Mouse (Mus musculus) gastrocnemius, postnatal 36 days (tissue): ENCODE measurements around the gene Hist1h3d. TPM values are rescaled to one million over a fixed set of nuclear protein-coding genes. Genes with fewer than 3 reads are reported as not detected.

Experiments used
- DNase-seq, 2 experiments: peaks; one replicate each; pipeline ENCODE4 v3.0.0; 2022
- intact Hi-C: fragments of 180-260 bp; cut with DNase I; formaldehyde crosslinking; loops from one replicate; pipeline ENCODE4 v1.15.1; 2025
- microRNA-seq, 2 experiments: library from miRNA; unstranded; fragments of <30 nt; microRNA quantifications; one replicate each; pipeline ENCODE4 v1.2.0; 2021
- total RNA-seq, 2 experiments: library from RNA; stranded (reverse); gene quantifications; 2 replicates each; pipeline ENCODE4 v1.2.3; 2021

The Hist1h3d gene
- total RNA-seq, 2 experiments from 2014 or later: 2.8 to 4.8 TPM

DNA sequence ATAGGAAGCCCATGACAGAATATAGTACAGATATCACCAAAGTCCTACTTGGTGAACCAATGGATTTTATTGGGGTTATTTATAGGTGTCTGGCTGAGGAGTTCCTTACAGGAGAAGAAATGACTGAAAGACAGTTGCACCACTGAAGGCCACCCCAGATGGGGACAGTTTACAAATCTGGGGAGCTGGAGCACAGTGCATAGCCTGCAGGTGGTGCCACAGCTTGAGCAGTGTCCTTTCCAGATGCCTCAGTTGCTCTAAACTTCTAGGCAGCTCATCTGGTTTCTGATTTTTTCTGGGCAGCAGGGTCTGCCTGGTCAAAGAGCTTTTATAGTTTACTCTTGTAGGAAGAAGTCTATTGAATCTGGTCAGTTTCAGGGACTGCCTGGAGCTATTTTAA is 34.3 kb downstream of the Hist1h3d start:
- DNase-seq: no peak

DNA sequence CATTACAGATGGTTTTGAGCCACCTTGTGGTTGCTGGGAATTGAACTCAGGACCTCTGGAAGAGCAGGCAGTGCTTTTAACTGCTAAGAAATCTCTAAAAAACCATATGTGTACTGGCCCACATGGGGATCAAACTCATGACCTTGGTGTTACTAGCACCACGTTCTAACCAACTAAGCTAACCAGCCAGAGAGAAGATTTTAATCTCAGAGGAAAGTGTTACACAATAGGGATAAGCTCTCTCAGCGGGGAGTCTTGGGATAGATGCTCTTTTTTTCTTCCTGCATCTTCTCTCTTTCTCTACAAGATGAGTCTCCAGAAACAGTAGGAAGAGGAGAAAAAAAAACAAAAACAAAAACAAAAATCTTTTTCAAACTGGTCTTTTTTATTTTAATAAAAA is 34.8 kb downstream of the Hist1h3d start:
- intact Hi-C loops: loop anchor here (10.0 kb wide), 1 partner anchor 1786 kb away; no protein-coding TSS in a partner anchor
- no peak for DNase-seq

More for the DNA sequence above, 34.3 kb downstream of the Hist1h3d start:
- intact Hi-C loops: loop anchor here (10.0 kb wide), 1 partner anchor 1785 kb away; no protein-coding TSS in a partner anchor

DNA sequence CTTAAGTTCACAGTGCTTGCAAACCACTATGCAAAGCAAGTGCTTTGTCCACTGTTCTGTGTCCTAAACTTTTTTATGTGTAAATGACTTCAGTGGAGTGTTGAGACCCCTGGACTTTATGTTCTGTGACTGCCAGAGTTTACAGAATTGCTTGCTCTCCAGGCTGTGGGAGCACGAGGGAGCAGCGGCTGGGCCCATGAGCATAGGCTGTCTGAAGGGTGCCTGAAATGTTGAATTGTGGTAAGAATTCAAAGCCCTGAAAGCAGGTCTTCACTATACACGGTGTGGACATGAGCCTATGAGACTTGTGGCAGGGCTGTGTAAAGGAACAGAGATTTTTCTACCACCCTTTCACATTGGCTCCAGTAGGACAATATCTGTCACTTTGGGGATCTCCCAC is 36.1 kb downstream of the Hist1h3d start:
- intact Hi-C loops: loop anchor here (10.0 kb wide), 1 partner anchor 1787 kb away; no protein-coding TSS in a partner anchor
- no peak for DNase-seq

DNA sequence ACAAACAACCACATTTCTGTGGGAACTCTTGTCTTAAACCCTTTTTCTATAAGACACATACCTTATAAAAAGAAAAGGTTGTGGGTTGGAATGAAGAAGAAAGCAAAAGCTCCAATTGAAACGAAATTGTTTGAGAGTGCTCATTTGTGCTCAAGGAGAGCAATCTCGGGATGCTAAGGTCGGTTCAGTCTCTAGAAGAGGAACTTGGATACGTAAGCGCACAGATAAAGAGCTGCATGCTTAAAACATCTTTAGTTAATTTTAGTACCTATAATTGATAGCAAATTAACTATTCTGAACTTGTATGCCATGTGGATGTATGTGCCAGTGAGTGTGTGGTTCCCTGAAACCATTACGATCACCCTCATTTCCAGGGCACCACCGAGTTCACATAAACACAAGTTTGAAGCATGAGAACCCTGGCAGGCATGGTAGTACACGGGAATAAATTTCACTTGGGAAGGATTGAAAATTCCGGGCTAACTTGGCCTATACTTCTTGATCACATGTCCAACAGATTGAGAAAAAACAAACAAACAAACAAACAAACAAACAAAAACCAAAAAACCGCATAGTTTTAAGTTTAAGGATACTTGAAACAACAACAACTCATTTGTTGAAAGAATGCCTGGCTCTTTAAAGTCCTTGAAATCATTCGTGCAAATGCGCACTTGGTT is 44.6 kb downstream of the Hist1h3d start:
- intact Hi-C loops: loop anchor here (5.0 to 10.0 kb wide), 2 partner anchors 77 to 115 kb away; partner anchors contain the start of genes Hist1h1c, Hist1h1t and Hist1h4c
- DNase-seq: no peak

DNA sequence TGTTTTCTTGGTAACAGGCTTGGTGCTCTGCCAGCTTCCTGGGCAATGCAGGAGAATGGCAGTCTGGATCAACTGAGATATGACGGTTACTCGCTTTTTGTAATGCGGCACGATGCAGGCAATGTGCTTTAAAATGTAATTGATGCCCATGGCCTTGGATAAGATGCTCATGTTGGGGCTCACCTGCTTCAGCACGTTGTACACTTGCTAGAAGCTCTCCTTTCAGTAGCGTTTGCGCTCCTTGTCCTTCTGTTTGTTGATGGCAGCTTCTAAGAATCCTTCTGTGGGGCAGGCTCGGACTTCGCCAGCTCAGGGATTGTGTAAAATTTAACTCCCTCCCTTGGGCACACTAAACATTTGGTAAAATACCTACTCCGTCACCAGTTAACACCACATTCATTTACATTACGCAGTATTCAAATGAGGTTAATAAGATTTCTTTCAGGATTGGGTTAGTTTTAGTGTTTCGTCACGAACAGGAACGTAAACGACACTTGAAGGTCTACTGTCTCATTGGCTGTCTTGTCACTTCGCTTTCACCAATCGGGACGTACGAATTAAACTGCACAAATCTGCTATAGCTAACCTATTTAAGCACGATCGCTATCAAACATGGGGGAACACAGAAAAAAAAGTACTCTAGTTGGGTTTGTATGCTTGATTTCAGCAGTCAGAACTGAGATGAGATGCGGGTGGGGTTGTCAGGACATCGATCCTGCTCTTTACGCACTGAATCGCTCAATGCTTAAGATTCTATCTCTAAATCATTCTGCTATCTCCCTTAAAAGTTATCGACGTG is 45.4 kb downstream of the Hist1h3d start, which contains the start of gene Hist1h2be:
Hist1h2be (minus strand) TSS at position 392 of the 799 bp plus-strand sequence.
- intact Hi-C loops: loop anchor here (1.0 to 10.0 kb wide), 3 partner anchors 39 to 114 kb away; partner anchors contain the start of genes Hist1h1c, Hist1h1t and Hist1h4c
- peak; percentile 4 to 53 for DNase-seq

DNA sequence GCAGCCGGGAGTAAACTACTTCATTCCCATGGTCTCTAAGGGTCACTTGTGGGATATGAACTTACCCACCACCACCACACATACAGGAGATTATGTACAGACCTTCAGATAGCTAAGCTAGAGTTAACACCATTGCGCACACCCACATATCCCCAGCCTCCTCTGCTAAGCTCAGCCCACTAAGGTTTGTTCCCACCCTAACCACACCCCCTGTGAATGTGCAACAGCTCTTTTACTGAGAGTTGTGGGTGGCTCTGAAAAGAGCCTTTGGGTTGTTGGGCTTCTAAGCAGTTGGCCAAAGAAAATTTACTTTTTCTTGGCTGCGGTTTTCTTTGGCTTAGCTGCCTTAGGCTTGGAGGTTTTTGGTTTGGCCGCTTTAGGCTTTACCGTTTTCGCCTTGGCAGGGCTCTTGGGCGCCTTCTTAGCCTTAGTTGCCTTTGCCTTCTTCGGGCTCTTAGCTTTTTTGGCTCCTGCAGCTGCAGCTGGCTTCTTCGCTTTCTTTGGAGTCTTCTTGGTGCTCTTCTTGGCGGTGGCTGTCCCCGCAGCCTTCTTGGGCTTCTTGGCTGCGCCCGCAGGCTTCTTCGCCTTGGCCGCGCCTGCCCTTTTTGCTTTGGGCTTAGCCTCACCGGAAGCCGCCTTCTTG is 46.1 kb downstream of the Hist1h3d start:
- intact Hi-C loops: loop anchor here (1.0 to 10.0 kb wide), 3 partner anchors 39 to 113 kb away; partner anchors contain the start of genes Hist1h1c, Hist1h1t and Hist1h4c
- DNase-seq: peak; percentile 34 to 51

DNA sequence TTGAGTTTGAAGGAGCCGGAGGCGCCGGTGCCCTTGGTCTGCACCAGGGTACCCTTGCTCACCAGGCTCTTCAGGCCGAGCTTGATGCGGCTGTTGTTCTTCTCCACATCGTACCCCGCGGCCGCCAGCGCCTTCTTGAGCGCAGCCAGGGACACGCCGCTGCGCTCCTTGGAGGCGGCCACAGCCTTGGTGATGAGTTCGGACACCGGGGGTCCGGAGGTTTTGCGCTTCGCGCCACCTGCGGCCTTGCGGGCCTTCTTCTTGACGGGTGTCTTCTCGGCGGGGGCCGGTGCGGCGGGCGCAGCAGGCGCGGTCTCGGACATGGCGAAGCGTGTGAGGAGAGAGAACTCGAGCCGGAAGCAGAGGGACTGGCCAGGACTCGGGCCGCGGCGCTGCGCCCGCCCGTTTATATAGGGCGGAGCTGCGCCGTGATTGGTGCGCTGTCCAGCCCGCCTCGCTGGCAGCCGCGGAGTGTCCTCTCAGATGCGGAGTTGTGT is 46.7 kb downstream of the Hist1h3d start, which contains the start of gene Hist1h1e:
Hist1h1e (minus strand) TSS at position 384 of the 497 bp plus-strand sequence.
- intact Hi-C loops: loop anchor here (5.0 to 10.0 kb wide), 2 partner anchors 75 to 113 kb away; partner anchors contain the start of genes Hist1h1c, Hist1h1t and Hist1h4c
- DNase-seq: peak; percentile 84 to 85

DNA sequence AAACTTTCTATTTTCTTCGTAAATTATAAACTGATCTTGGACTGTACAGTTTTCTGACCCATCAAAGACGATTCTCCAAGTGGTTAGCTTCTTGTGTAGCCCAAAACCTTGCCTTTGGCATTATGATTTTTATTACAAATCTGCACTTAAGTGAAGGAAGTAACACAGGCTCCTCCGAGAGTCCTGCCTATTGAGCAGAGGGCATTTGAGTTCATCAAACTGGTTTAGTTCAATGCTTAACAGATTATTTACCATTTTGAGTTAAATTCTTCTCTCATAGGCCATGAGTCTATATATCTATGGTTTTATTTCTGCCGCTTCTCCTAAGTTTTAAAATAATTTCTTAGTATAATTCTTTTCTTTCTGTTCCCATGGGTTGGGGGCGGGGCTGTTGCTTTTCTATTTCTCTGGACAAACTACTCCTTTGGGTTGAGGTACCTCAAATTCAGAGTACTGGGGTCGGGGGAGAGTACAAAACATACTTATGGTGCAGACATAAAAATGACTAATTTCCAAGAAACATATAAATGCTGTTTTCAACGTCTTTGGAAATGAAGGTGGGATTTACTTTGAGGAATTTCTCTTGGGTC is 47.4 kb downstream of the Hist1h3d start:
- no peak for DNase-seq
- intact Hi-C loops: loop anchor here (5.0 to 10.0 kb wide), 2 partner anchors 74 to 112 kb away; partner anchors contain the start of genes Hist1h1c, Hist1h1t and Hist1h4c

Small RNAs within 50 kb of the gene (microRNA-seq; reads per million reads assigned to microRNA genes)
- gene Gm44297: 0 reads per million in 2 experiments
- 0 reads per million in 2 experiments for gene Gm44359
- gene Gm44394: 0 reads per million in 2 experiments

Other genes with a start within 250 kb of the Hist1h3d start
- gene Zfp322a, start 206.6 kb upstream of the Hist1h3d start, total RNA-seq: 10 to 100 TPM in 1 of 2 experiments, 1 to 10 TPM in 1; 8.4 to 11.1 TPM
- gene Abt1, start 151.9 kb upstream of the Hist1h3d start, total RNA-seq: 1 to 10 TPM; 3.2 to 3.3 TPM
- gene Btn1a1, start 109.9 kb upstream of the Hist1h3d start, total RNA-seq: not detected
- not detected for gene Btn2a2, start 86.9 kb upstream of the Hist1h3d start, total RNA-seq
- 100 to 1,000 TPM; 130 to 153 TPM for gene Hist1h4h, start 44.7 kb upstream of the Hist1h3d start, total RNA-seq
- gene Hist1h2af, start 41.9 kb upstream of the Hist1h3d start, total RNA-seq: 10 to 100 TPM in 1 of 2 experiments, 1 to 10 TPM in 1; 7.7 to 11.5 TPM
- 1 to 10 TPM; 2.8 to 5.0 TPM for gene Hist1h3g, start 40.3 kb upstream of the Hist1h3d start, total RNA-seq
- 1 to 10 TPM; 1.7 to 2.1 TPM for gene Hist1h2bh, start 32.4 kb upstream of the Hist1h3d start, total RNA-seq
- gene Hist1h3f, start 31.7 kb upstream of the Hist1h3d start, total RNA-seq: 1 to 10 TPM; 5.5 to 6.4 TPM
- gene Hist1h4f, start 24.1 kb upstream of the Hist1h3d start, total RNA-seq: 10 to 100 TPM; 12.5 to 22.4 TPM
- gene Hist1h1d, start 22.5 kb upstream of the Hist1h3d start, total RNA-seq: 1 to 10 TPM; 1.6 to 2.0 TPM
- gene Hist1h3e, start 13.4 kb upstream of the Hist1h3d start, total RNA-seq: 10 to 100 TPM; 11.9 to 17.0 TPM
- 1 to 10 TPM; 1.6 to 2.8 TPM for gene Hist1h2ae, start 4.5 kb upstream of the Hist1h3d start, total RNA-seq
- 10 to 100 TPM; 15.3 to 21.1 TPM for gene Hist1h2bg, start 4.4 kb upstream of the Hist1h3d start, total RNA-seq
- gene Hist1h2bf, start 1.6 kb upstream of the Hist1h3d start, total RNA-seq: 1 to 10 TPM; 7.5 to 8.5 TPM
- gene Hist1h2ad, start 1.4 kb upstream of the Hist1h3d start, total RNA-seq: 1 to 10 TPM; 1.2 to 2.2 TPM
- 10 to 100 TPM; 39.6 to 39.7 TPM for gene Hist1h4d, start 5.8 kb downstream of the Hist1h3d start, total RNA-seq
- 10 to 100 TPM; 16.6 to 18.7 TPM for gene Hist1h2be, start 45.4 kb downstream of the Hist1h3d start, total RNA-seq
- 10 to 100 TPM; 42.9 to 50.8 TPM for gene Hist1h1e, start 46.8 kb downstream of the Hist1h3d start, total RNA-seq
- 1 to 10 TPM; 1.3 to 1.4 TPM for gene Hist1h2ac, start 108.2 kb downstream of the Hist1h3d start, total RNA-seq
- gene Hist1h2bc, start 108.4 kb downstream of the Hist1h3d start, total RNA-seq: 10 to 100 TPM; 65.6 to 72.3 TPM
- not detected for gene Hist1h1t, start 120.1 kb downstream of the Hist1h3d start, total RNA-seq
- gene Hist1h4c, start 122.7 kb downstream of the Hist1h3d start, total RNA-seq: 10 to 100 TPM; 62.8 to 75.7 TPM
- gene Hfe, start 135.1 kb downstream of the Hist1h3d start, total RNA-seq: 10 to 100 TPM; 17.6 to 27.0 TPM
- 100 to 1,000 TPM; 188 to 225 TPM for gene Hist1h1c, start 163.0 kb downstream of the Hist1h3d start, total RNA-seq
- gene Hist1h3c, start 169.8 kb downstream of the Hist1h3d start, total RNA-seq: 1 to 10 TPM; 4.5 to 4.6 TPM
- gene Hist1h2bb, start 171.0 kb downstream of the Hist1h3d start, total RNA-seq: 1 to 10 TPM; 5.1 to 7.0 TPM
- gene Hist1h2ab, start 175.4 kb downstream of the Hist1h3d start, total RNA-seq: 10 to 100 TPM in 1 of 2 experiments, 1 to 10 TPM in 1; 9.4 to 10.3 TPM
- gene Hist1h3b, start 176.5 kb downstream of the Hist1h3d start, total RNA-seq: 10 to 100 TPM; 14.2 to 14.3 TPM
- gene Hist1h4b, start 181.2 kb downstream of the Hist1h3d start, total RNA-seq: 1 to 10 TPM; 5.8 to 8.4 TPM
- gene Hist1h4a, start 185.5 kb downstream of the Hist1h3d start, total RNA-seq: 1 to 10 TPM; 6.4 to 7.2 TPM
- gene Hist1h3a, start 186.6 kb downstream of the Hist1h3d start, total RNA-seq: 10 to 100 TPM in 1 of 2 experiments, 1 to 10 TPM in 1; 9.9 to 14.4 TPM
- 1 to 10 TPM; 5.6 to 7.4 TPM for gene Hist1h1a, start 187.9 kb downstream of the Hist1h3d start, total RNA-seq
- gene Trim38, start 194.2 kb downstream of the Hist1h3d start, total RNA-seq: not detected
- gene Slc17a2, start 231.2 kb downstream of the Hist1h3d start, total RNA-seq: not detected